Mouse (Mus musculus) urinary bladder, postnatal 25 days (tissue): ENCODE measurements at regions not wholly inside any gene's neighbourhood (a gene's known extent, or its start where the extent isn't known, plus 50 kb on each side); places are given as distances from the start of the nearest gene placed in this dataset.
A peak's percentile ranks its signal among the peaks of the same experiment; 100 is the strongest.
"Not testable (repeated sequence)": the region's sequence is repeated elsewhere in the genome, so short reads cannot be mapped to it uniquely, and the experiment has no call there.

Experiments used
- DNase-seq: peaks from one replicate; pipeline ENCODE4 v3.0.0; 2022; ENCODE audit warnings: low spot score

- DNase-seq, result not testable (repeated sequence)
Observed at GRCm38 (mm10) chr16:21102033-21102432, 51.8 kb downstream of the Teddm3 start.

GRCm38 (mm10) chr16:21100126-21100525 lies 53.7 kb downstream of the Teddm3 start:
- not testable (repeated sequence) for DNase-seq

GRCm38 (mm10) chr16:21074779-21075148 lies 79.0 kb downstream of the Teddm3 start:
- no peak for DNase-seq

- not testable (repeated sequence) for DNase-seq
Observed at GRCm38 (mm10) chr16:21074082-21074778, 79.6 kb downstream of the Teddm3 start.

- no peak for DNase-seq
Observed at GRCm38 (mm10) chr16:21060211-21060610, 93.6 kb downstream of the Teddm3 start.

GRCm38 (mm10) chr16:21054772-21055171 lies 99.0 kb downstream of the Teddm3 start:
- no peak for DNase-seq

- DNase-seq, result not testable (repeated sequence)
Observed at GRCm38 (mm10) chr16:21022087-21022486, 131.7 kb downstream of the Teddm3 start.

- DNase-seq, result no peak
Observed at GRCm38 (mm10) chr16:21004871-21005270, 148.9 kb downstream of the Teddm3 start.

GRCm38 (mm10) chr16:21001126-21001525 lies 152.7 kb downstream of the Teddm3 start:
- DNase-seq, result no peak

GRCm38 (mm10) chr16:20990524-20990923 lies 163.3 kb downstream of the Teddm3 start:
- DNase-seq, result no peak

GRCm38 (mm10) chr16:20975406-20975805 lies 178.4 kb downstream of the Teddm3 start:
- no peak for DNase-seq

- no peak for DNase-seq
Observed at GRCm38 (mm10) chr16:20972442-20972841, 181.4 kb downstream of the Teddm3 start.

- peak; percentile 33 for DNase-seq
Observed at GRCm38 (mm10) chr16:20958905-20959304, 194.9 kb downstream of the Teddm3 start.

GRCm38 (mm10) chr16:20936722-20937121 lies 202.4 kb upstream of the Thpo start:
- no peak for DNase-seq

GRCm38 (mm10) chr16:20934846-20935245 lies 200.5 kb upstream of the Thpo start:
- not testable (repeated sequence) for DNase-seq

- DNase-seq, result not testable (repeated sequence)
Observed at GRCm38 (mm10) chr16:20930003-20930402, 195.7 kb upstream of the Thpo start.

- DNase-seq, result not testable (repeated sequence)
Observed at GRCm38 (mm10) chr16:20925776-20926175, 191.5 kb upstream of the Thpo start.

- not testable (repeated sequence) for DNase-seq
Observed at GRCm38 (mm10) chr16:20910864-20911263, 176.6 kb upstream of the Thpo start.

- not testable (repeated sequence) for DNase-seq
Observed at GRCm38 (mm10) chr16:20908467-20909351, 174.4 kb upstream of the Thpo start.

- DNase-seq, result no peak
Observed at GRCm38 (mm10) chr16:20895734-20896133, 161.4 kb upstream of the Thpo start.

GRCm38 (mm10) chr16:20871726-20872125 lies 137.4 kb upstream of the Thpo start:
- no peak for DNase-seq

GRCm38 (mm10) chr16:20866771-20867170 lies 132.5 kb upstream of the Thpo start:
- no peak for DNase-seq

GRCm38 (mm10) chr16:20861256-20861655 lies 126.9 kb upstream of the Thpo start:
- no peak for DNase-seq
